Mouse (Mus musculus) C2C12 (cell line): Measurements from ENCODE around the gene Ppia.

Experiments
- CTCF ChIP-seq: IDR thresholded peaks from one replicate; pipeline ENCODE4 v1.5.1; 2011; ENCODE audit not compliant: control insufficient read depth, insufficient read depth, insufficient read length
- FOSL1 ChIP-seq: IDR thresholded peaks from one replicate; pipeline ENCODE4 v1.8.0; 2011; ENCODE audit warnings: mild to moderate bottlenecking, low read length; ENCODE audit not compliant: poor library complexity, insufficient read depth, severe bottlenecking
- USF1 ChIP-seq: IDR thresholded peaks from one replicate; pipeline ENCODE4 v1.6.1; 2011; ENCODE audit warnings: low read depth, mild to moderate bottlenecking, control low read depth, moderate library complexity

- TF ChIP-seq CTCF = no peak
- TF ChIP-seq FOSL1 = no peak
- TF ChIP-seq USF1 = no peak
Measured at GRCm38 (mm10) chr11:6417069-6417468, 1.8 kb downstream of the Ppia start.
